Mouse (Mus musculus) MEL (cell line): ENCODE measurements around the gene Negr1. TPM values are rescaled to one million over a fixed set of nuclear protein-coding genes. Genes with fewer than 3 reads are reported as not detected.

ENCODE experiments used
- DNase-seq: peaks from one replicate; pipeline ENCODE4 v3.0.0; 2011; ENCODE audit warnings: low read depth, low spot score
- H3K27ac ChIP-seq: 2 replicates; pipeline ENCODE4 v1.5.1; 2012; ENCODE audit warnings: low read depth, mild to moderate bottlenecking, control low read depth, low read length, moderate library complexity; ENCODE audit not compliant: control insufficient read depth
- H3K27me3 ChIP-seq, 2 experiments: fragments of 150-350 bp in 1 of 2; sonication (generic) in 1 of 2; 2 replicates each; pipeline ENCODE4 v1.6.1; 2012; ENCODE audit warnings: low read length in 2 of 2, mild to moderate bottlenecking in 2 of 2, improper control_type of control experiment in 1 of 2, moderate library complexity in 1 of 2; ENCODE audit not compliant: insufficient read depth in 2 of 2, control insufficient read depth in 1 of 2
- H3K36me3 ChIP-seq, 2 experiments: 2 replicates each; pipeline ENCODE4 v1.6.1; 2012 to 2014; ENCODE audit warnings: low read length in 2 of 2, improper control_type of control experiment in 1 of 2, inconsistent platforms in 1 of 2, mild to moderate bottlenecking in 1 of 2; ENCODE audit not compliant: insufficient read depth in 2 of 2, control insufficient read depth in 1 of 2
- H3K4me1 ChIP-seq, 2 experiments: fragments of 150-350 bp in 1 of 2; sonication (generic) in 1 of 2; 2 replicates each; pipeline ENCODE4 v1.6.1; 2012; ENCODE audit warnings: low read length in 2 of 2, improper control_type of control experiment in 1 of 2, mild to moderate bottlenecking in 1 of 2; ENCODE audit not compliant: insufficient read depth in 2 of 2, control insufficient read depth in 1 of 2
- H3K4me3 ChIP-seq, 2 experiments: fragments of 150-350 bp in 1 of 2; sonication (generic) in 1 of 2; 2 replicates each; pipeline ENCODE4 v1.5.1; 2012; ENCODE audit warnings: low read depth in 2 of 2, low read length in 2 of 2, mild to moderate bottlenecking in 2 of 2, moderate library complexity in 2 of 2, control low read depth in 1 of 2, improper control_type of control experiment in 1 of 2; ENCODE audit not compliant: control insufficient read depth in 1 of 2, insufficient read depth in 1 of 2
- H3K79me2 ChIP-seq: 2 replicates; pipeline ENCODE4 v1.6.1; 2012; ENCODE audit warnings: mild to moderate bottlenecking, low read length, moderate library complexity; ENCODE audit not compliant: control insufficient read depth, poor library complexity, insufficient read depth
- H3K9ac ChIP-seq: 2 replicates; pipeline ENCODE4 v1.6.1; 2012; ENCODE audit warnings: low read depth, mild to moderate bottlenecking, control low read depth, low read length, moderate library complexity; ENCODE audit not compliant: control insufficient read depth, poor library complexity, severe bottlenecking
- H3K9me3 ChIP-seq: fragments of 150-350 bp; sonication (generic); replicated peaks from 2 replicates; pipeline ENCODE4 v1.6.1; 2012; ENCODE audit warnings: mild to moderate bottlenecking, low read length, improper control_type of control experiment, moderate library complexity; ENCODE audit not compliant: insufficient read depth
- CHD2 ChIP-seq: IDR thresholded peaks from 2 replicates; pipeline ENCODE4 v1.6.1; 2011; ENCODE audit warnings: low read length, improper control_type of control experiment
- E2F4 ChIP-seq: IDR thresholded peaks from 2 replicates; pipeline ENCODE4 v1.6.1; 2011; ENCODE audit warnings: low read depth, low read length, improper control_type of control experiment, borderline replicate concordance
- EP300 ChIP-seq, 2 experiments: IDR thresholded peaks; 2 replicates each; pipeline ENCODE4 v1.6.1; 2011; ENCODE audit warnings: improper control_type of control experiment in 2 of 2, low read length in 2 of 2, low read depth in 1 of 2, mild to moderate bottlenecking in 1 of 2
- ETS1 ChIP-seq: IDR thresholded peaks from 2 replicates; pipeline ENCODE4 v1.6.1; 2012; ENCODE audit warnings: low read depth, mild to moderate bottlenecking, inconsistent platforms, low read length, improper control_type of control experiment, moderate library complexity
- GATA1 ChIP-seq: IDR thresholded peaks from 2 replicates; pipeline ENCODE4 v1.6.1; 2011; ENCODE audit warnings: low read depth, low read length, improper control_type of control experiment
- HCFC1 ChIP-seq: IDR thresholded peaks from 2 replicates; pipeline ENCODE4 v1.6.1; 2012; ENCODE audit warnings: low read depth, mild to moderate bottlenecking, inconsistent platforms, low read length, improper control_type of control experiment, moderate library complexity
- KAT2A ChIP-seq: conservative IDR thresholded peaks from 2 replicates; pipeline ENCODE4 v1.6.1; 2012; ENCODE audit warnings: low read depth, low read length, improper control_type of control experiment, inconsistent platforms
- MAFK ChIP-seq: IDR thresholded peaks from 2 replicates; pipeline ENCODE4 v1.6.1; 2011; ENCODE audit warnings: low read depth, mild to moderate bottlenecking, low read length, improper control_type of control experiment, borderline replicate concordance
- MEF2A ChIP-seq: IDR thresholded peaks from 2 replicates; pipeline ENCODE4 v1.6.1; 2014; ENCODE audit warnings: low read depth, mild to moderate bottlenecking, inconsistent platforms, low read length, improper control_type of control experiment; ENCODE audit not compliant: poor library complexity, insufficient replicate concordance, severe bottlenecking; ENCODE audit errors: extremely low read depth
- MYB ChIP-seq: IDR thresholded peaks from 2 replicates; pipeline ENCODE4 v1.6.1; 2011; ENCODE audit warnings: mild to moderate bottlenecking, low read depth, low read length, improper control_type of control experiment
- POLR2AphosphoS2 ChIP-seq: IDR thresholded peaks from 2 replicates; pipeline ENCODE4 v1.6.1; 2011; ENCODE audit warnings: low read length, improper control_type of control experiment
- POLR2AphosphoS5 ChIP-seq: IDR thresholded peaks from 2 replicates; pipeline ENCODE4 v1.6.1; 2012; ENCODE audit warnings: low read depth, borderline replicate concordance, mild to moderate bottlenecking, inconsistent platforms, low read length, moderate library complexity, mixed read lengths
- SIN3A ChIP-seq: IDR thresholded peaks from 2 replicates; pipeline ENCODE4 v1.6.1; 2012; ENCODE audit warnings: low read length, improper control_type of control experiment, inconsistent platforms
- TAL1 ChIP-seq: IDR thresholded peaks from 2 replicates; pipeline ENCODE4 v1.6.1; 2012; ENCODE audit warnings: mild to moderate bottlenecking, inconsistent platforms, low read length, moderate library complexity, mixed read lengths
- TBP ChIP-seq: IDR thresholded peaks from 2 replicates; pipeline ENCODE4 v1.8.0; 2011; ENCODE audit warnings: low read depth, low read length, improper control_type of control experiment
- TCF12 ChIP-seq: IDR thresholded peaks from 2 replicates; pipeline ENCODE4 v1.6.1; 2014; ENCODE audit warnings: low read depth, mild to moderate bottlenecking, inconsistent platforms, low read length, improper control_type of control experiment, moderate library complexity
- UBTF ChIP-seq: IDR thresholded peaks from 2 replicates; pipeline ENCODE4 v1.6.1; 2012; ENCODE audit warnings: low read depth, mild to moderate bottlenecking, inconsistent platforms, low read length, improper control_type of control experiment, moderate library complexity, borderline replicate concordance; ENCODE audit not compliant: insufficient read depth
- USF2 ChIP-seq, 2 experiments: IDR thresholded peaks; 2 replicates each; pipeline ENCODE4 v1.6.1; 2011 to 2012; ENCODE audit warnings: improper control_type of control experiment in 2 of 2, low read length in 2 of 2, borderline replicate concordance in 1 of 2, inconsistent platforms in 1 of 2, low read depth in 1 of 2, mild to moderate bottlenecking in 1 of 2; ENCODE audit not compliant: insufficient read depth in 1 of 2
- ZC3H11A ChIP-seq: IDR thresholded peaks from 2 replicates; pipeline ENCODE4 v1.6.1; 2012; ENCODE audit warnings: low read depth, mild to moderate bottlenecking, inconsistent platforms, low read length, improper control_type of control experiment
- ZNF384 ChIP-seq: IDR thresholded peaks from 2 replicates; pipeline ENCODE4 v1.6.1; 2012; ENCODE audit warnings: low read depth, mild to moderate bottlenecking, inconsistent platforms, low read length, improper control_type of control experiment
- polyA plus RNA-seq, 2 experiments: library from polyadenylated mRNA; stranded (reverse) in 1 of 2; unstranded in 1 of 2; fragments of >175 nt in 1 of 2; fragments of >200 nt in 1 of 2; gene quantifications; 2 replicates each; pipeline versions ENCODE4 v1.2.1 to v1.2.4; 2012; ENCODE audit warnings: low replicate concordance in 2 of 2, low read depth in 1 of 2; ENCODE audit not compliant: insufficient read length in 2 of 2, insufficient read depth in 1 of 2, missing spikeins in 1 of 2
- total RNA-seq: library from RNA; depleted of rRNA; stranded (reverse); fragments of 300-350 nt; gene quantifications from 2 replicates; pipeline ENCODE4 v1.2.3, GENCODE M21; 2012

Gene Negr1
- total and polyA plus RNA-seq, 3 experiments = not detected

- DNase-seq = no peak
- TF ChIP-seq EP300 (IDR thresholded peaks at IDR 0.05; ENCODE audit: low read depth in 1 of 2, low read length in 2 of 2) = no peak
- TF ChIP-seq MYB = no peak
- TF ChIP-seq TBP = no peak
- no peak for TF ChIP-seq GATA1
- no peak for TF ChIP-seq ZC3H11A
- TF ChIP-seq MAFK = no peak
- no peak for TF ChIP-seq POLR2AphosphoS5
- TF ChIP-seq ZNF384 = no peak
- no peak for TF ChIP-seq E2F4
- no peak for TF ChIP-seq HCFC1
- no peak for TF ChIP-seq ETS1
- TF ChIP-seq USF2 (IDR thresholded peaks at IDR 0.05; ENCODE audit: borderline replicate concordance in 1 of 2, insufficient read depth in 1 of 2, low read depth in 1 of 2, low read length in 2 of 2) = no peak
- no peak for TF ChIP-seq MEF2A
- no peaks in the 10 kb centered on the region for H3K79me2 ChIP-seq
- no peaks in the 10 kb centered on the region for H3K9me3 ChIP-seq
- H3K4me3 ChIP-seq = no peak overlapping the region
- H3K27ac ChIP-seq = no peak overlapping the region
- H3K4me1 ChIP-seq = no peaks in the 10 kb centered on the region
- no peaks in the 10 kb centered on the region for H3K27me3 ChIP-seq
- H3K36me3 ChIP-seq = no peaks in the 10 kb centered on the region
- no peak overlapping the region for H3K9ac ChIP-seq
These were observed 255.3 kb downstream of the Negr1 start for GRCm38 (mm10) chr3:156816938-156817337.

- Histone ChIP-seq H3K79me2 (no peaks in the 10 kb centered on the region), H3K36me3 (no peaks in the 10 kb centered on the region), H3K9me3 (no peaks in the 10 kb centered on the region), H3K4me1 (no peaks in the 10 kb centered on the region), H3K4me3 (no peak overlapping the region), H3K9ac (no peak overlapping the region), H3K27ac (no peak overlapping the region), H3K27me3 (no peaks in the 10 kb centered on the region)
- no peak for DNase-seq
- no peak for TF ChIP-seq TAL1
- no peak for TF ChIP-seq HCFC1
- no peak for TF ChIP-seq KAT2A
- TF ChIP-seq POLR2AphosphoS2 = no peak
- TF ChIP-seq ETS1 = no peak
- no peak for TF ChIP-seq UBTF
- no peak for TF ChIP-seq TCF12
- TF ChIP-seq MAFK = no peak
- TF ChIP-seq CHD2 = no peak
- TF ChIP-seq SIN3A = no peak
These were observed 255.9 kb downstream of the Negr1 start for GRCm38 (mm10) chr3:156817452-156817851.
